Mouse (Mus musculus): ENCODE measurements around the gene Gm20388.

DNA sequence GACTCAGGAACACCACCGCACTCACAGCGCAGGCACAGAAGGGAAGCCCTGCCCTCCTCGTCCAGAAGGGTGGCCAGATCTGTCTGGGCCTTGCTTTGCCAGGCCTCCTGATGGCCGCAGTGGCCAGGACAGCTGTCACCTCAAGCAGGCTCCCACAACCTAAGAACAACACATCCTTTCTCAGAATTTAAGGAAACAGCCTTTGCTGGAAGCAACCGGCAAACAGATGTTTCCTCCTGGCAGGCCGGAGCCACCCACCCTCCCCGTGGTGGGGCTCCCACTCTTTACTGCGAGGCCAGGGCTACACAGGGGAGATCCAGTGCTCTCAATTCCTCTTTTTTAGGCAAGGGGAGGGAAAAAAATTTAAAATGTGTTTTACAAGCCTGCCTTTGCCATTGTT is 2754.6 kb downstream of the Gm20388 start:
- TF ChIP-seq EP300 (optimal IDR thresholded peaks at IDR 0.05) = no peak
- no peak; the same call in 1 of the 2 replicates for TF ChIP-seq CTCF (IDR thresholded peaks at IDR 0.05; ENCODE audit: low read depth)
